Mouse (Mus musculus): Measurements from ENCODE around the gene Emc10. TPM values are rescaled to one million over a fixed set of nuclear protein-coding genes. Genes with fewer than 3 reads are reported as not detected.

Gene Emc10
- total RNA-seq, 1 experiment, result 64.2 TPM

- TF ChIP-seq MAFK (IDR thresholded peaks at IDR 0.05; ENCODE audit: insufficient read depth, low read depth, low read length) (no peak), CHD2 (IDR thresholded peaks at IDR 0.05; ENCODE audit: low read depth, low read length) (no peak), ZNF384 (IDR thresholded peaks at IDR 0.05; ENCODE audit: low read depth, low read length) (no peak), ZC3H11A (IDR thresholded peaks at IDR 0.05; ENCODE audit: borderline replicate concordance, low read depth, low read length) (no peak), HCFC1 (IDR thresholded peaks at IDR 0.05; ENCODE audit: borderline replicate concordance, insufficient read depth, low read length) (no peak)
Measured at GRCm38 (mm10) chr7:44472961-44473646, 23.2 kb downstream of the Emc10 start.

DNA sequence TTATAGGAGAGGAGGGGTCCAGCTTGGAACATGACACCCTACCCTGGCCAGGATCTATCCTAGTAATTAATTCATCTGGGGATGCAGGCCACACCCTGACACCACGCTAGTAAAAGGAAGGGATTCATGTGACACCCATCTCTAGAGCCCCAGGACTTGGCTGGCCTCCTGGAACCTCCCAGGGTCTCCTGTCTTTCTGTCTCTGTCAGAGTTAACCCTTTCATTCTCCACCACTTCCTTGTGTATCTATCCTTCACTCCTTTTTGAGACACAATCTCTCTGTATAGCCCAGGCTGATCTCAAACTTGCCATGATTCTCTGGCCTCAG, 23.8 kb downstream of the Emc10 start:
- no peaks in the 10 kb centered on the region for H3K36me3 ChIP-seq (ENCODE audit: control insufficient read depth, insufficient read depth, low read length, poor library complexity, severe bottlenecking)
- no peak overlapping the region for H3K27ac ChIP-seq (ENCODE audit: insufficient read depth, low read depth, low read length, poor library complexity, severe bottlenecking)
- H3K9ac ChIP-seq (ENCODE audit: insufficient read depth, low read depth, low read length, poor library complexity, severe bottlenecking), result no peak overlapping the region
- no peak overlapping the region for H3K4me3 ChIP-seq (ENCODE audit: insufficient read depth in 1 of 2, low read depth in 1 of 2, low read length in 2 of 2, poor library complexity in 1 of 2, severe bottlenecking in 1 of 2)
- no peak for DNase-seq (ENCODE audit: low read depth, low spot score)
- no peak for TF ChIP-seq ZC3H11A (IDR thresholded peaks at IDR 0.05; ENCODE audit: borderline replicate concordance, low read depth, low read length)
- TF ChIP-seq HCFC1 (IDR thresholded peaks at IDR 0.05; ENCODE audit: borderline replicate concordance, insufficient read depth, low read length), result no peak
- TF ChIP-seq ZNF384 (IDR thresholded peaks at IDR 0.05; ENCODE audit: low read depth, low read length), result no peak
- no peak for TF ChIP-seq MAFK (IDR thresholded peaks at IDR 0.05; ENCODE audit: insufficient read depth, low read depth, low read length)
- TF ChIP-seq CHD2 (IDR thresholded peaks at IDR 0.05; ENCODE audit: low read depth, low read length), result no peak
- in situ Hi-C loops (cut with MboI; ENCODE audit: low sequenced_read_pairs in 2 of 2, unreplicated experiment in 2 of 2), result no loop called here
- peaks cover 0 to 15% of the 10 kb centered on the region in 2 experiments; a peak in 1 of 4 replicates for H3K4me1 ChIP-seq (ENCODE audit: control insufficient read depth in 2 of 2, insufficient read depth in 2 of 2, low read length in 2 of 2, poor library complexity in 1 of 2)
- H3K9me3 ChIP-seq (ENCODE audit: control insufficient read depth, insufficient read depth, low read depth, low read length), result no peaks in the 10 kb centered on the region

More at GRCm38 (mm10) chr7:44472961-44473646, 23.2 kb downstream of the Emc10 start:
- Histone ChIP-seq H3K27ac (ENCODE audit: insufficient read depth, low read depth, low read length, poor library complexity, severe bottlenecking) (no peak overlapping the region), H3K9me3 (ENCODE audit: control insufficient read depth, insufficient read depth, low read depth, low read length) (no peaks in the 10 kb centered on the region), H3K4me3 (ENCODE audit: insufficient read depth in 1 of 2, low read depth in 1 of 2, low read length in 2 of 2, poor library complexity in 1 of 2, severe bottlenecking in 1 of 2) (no peak overlapping the region), H3K4me1 (ENCODE audit: control insufficient read depth in 2 of 2, insufficient read depth in 2 of 2, low read length in 2 of 2, poor library complexity in 1 of 2) (peaks cover 0 to 15% of the 10 kb centered on the region in 2 experiments; a peak in 1 of 4 replicates), H3K9ac (ENCODE audit: insufficient read depth, low read depth, low read length, poor library complexity, severe bottlenecking) (no peak overlapping the region), H3K36me3 (ENCODE audit: control insufficient read depth, insufficient read depth, low read length, poor library complexity, severe bottlenecking) (no peaks in the 10 kb centered on the region)
- in situ Hi-C loops (cut with MboI; ENCODE audit: low sequenced_read_pairs in 2 of 2, unreplicated experiment in 2 of 2), result no loop called here
- no peak for DNase-seq (ENCODE audit: low read depth, low spot score)

DNA sequence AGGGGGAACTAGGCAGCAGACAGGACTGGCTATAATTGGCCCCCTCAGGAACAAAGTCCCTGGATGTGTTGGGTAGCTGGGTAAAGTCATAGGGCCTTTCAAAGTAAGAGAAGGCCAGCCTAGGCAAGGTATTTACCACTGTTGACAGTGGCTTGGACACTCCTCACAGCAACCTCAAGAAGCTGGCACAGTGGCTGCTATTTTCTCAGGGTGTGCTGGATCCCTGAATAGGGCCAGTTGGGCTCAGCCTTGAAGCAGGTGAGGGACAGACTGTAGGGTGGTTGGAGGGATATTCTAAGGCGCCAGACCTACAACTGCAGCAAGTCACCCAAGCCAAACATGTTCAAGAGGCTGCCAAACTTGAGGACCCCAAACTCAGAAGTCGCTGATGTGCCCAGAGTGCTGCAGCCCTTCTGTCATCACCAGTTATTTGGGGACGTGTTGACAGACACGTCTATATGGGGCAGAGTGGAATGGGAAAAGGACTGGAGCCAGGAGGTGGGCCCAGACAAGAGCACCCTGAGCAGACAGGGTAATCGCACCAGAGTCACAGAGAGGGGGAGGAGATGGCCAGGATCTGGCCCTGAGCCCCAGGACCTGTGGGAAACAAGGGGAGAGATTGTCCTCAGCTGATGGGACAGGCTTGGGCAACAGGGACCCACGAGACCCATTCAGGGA, 24.3 kb downstream of the Emc10 start:
- in situ Hi-C loops (cut with MboI; ENCODE audit: low sequenced_read_pairs in 2 of 2, unreplicated experiment in 2 of 2), result no loop called here
- Histone ChIP-seq H3K4me1 (ENCODE audit: control insufficient read depth in 2 of 2, insufficient read depth in 2 of 2, low read length in 2 of 2, poor library complexity in 1 of 2) (peaks cover 0 to 15% of the 10 kb centered on the region in 2 experiments; a peak in 1 of 4 replicates), H3K9me3 (ENCODE audit: control insufficient read depth, insufficient read depth, low read depth, low read length) (no peaks in the 10 kb centered on the region), H3K36me3 (ENCODE audit: control insufficient read depth, insufficient read depth, low read length, poor library complexity, severe bottlenecking) (no peaks in the 10 kb centered on the region), H3K9ac (ENCODE audit: insufficient read depth, low read depth, low read length, poor library complexity, severe bottlenecking) (no peak overlapping the region), H3K4me3 (ENCODE audit: insufficient read depth in 1 of 2, low read depth in 1 of 2, low read length in 2 of 2, poor library complexity in 1 of 2, severe bottlenecking in 1 of 2) (no peak overlapping the region), H3K27ac (ENCODE audit: insufficient read depth, low read depth, low read length, poor library complexity, severe bottlenecking) (no peak overlapping the region)
- TF ChIP-seq CHD2 (IDR thresholded peaks at IDR 0.05; ENCODE audit: low read depth, low read length) (no peak), ZC3H11A (IDR thresholded peaks at IDR 0.05; ENCODE audit: borderline replicate concordance, low read depth, low read length) (no peak), ZNF384 (IDR thresholded peaks at IDR 0.05; ENCODE audit: low read depth, low read length) (no peak), MAFK (IDR thresholded peaks at IDR 0.05; ENCODE audit: insufficient read depth, low read depth, low read length) (no peak), HCFC1 (IDR thresholded peaks at IDR 0.05; ENCODE audit: borderline replicate concordance, insufficient read depth, low read length) (no peak)
- no peak for DNase-seq (ENCODE audit: low read depth, low spot score)

- DNase-seq (ENCODE audit: low read depth, low spot score), result no peak
- TF ChIP-seq MAFK (IDR thresholded peaks at IDR 0.05; ENCODE audit: insufficient read depth, low read depth, low read length) (no peak), HCFC1 (IDR thresholded peaks at IDR 0.05; ENCODE audit: borderline replicate concordance, insufficient read depth, low read length) (no peak), ZNF384 (IDR thresholded peaks at IDR 0.05; ENCODE audit: low read depth, low read length) (no peak), CHD2 (IDR thresholded peaks at IDR 0.05; ENCODE audit: low read depth, low read length) (no peak), ZC3H11A (IDR thresholded peaks at IDR 0.05; ENCODE audit: borderline replicate concordance, low read depth, low read length) (no peak)
- Histone ChIP-seq H3K9me3 (ENCODE audit: control insufficient read depth, insufficient read depth, low read depth, low read length) (no peaks in the 10 kb centered on the region), H3K4me1 (ENCODE audit: control insufficient read depth in 2 of 2, insufficient read depth in 2 of 2, low read length in 2 of 2, poor library complexity in 1 of 2) (peaks cover 0 to 17% of the 10 kb centered on the region in 2 experiments; a peak in 1 of 4 replicates), H3K36me3 (ENCODE audit: control insufficient read depth, insufficient read depth, low read length, poor library complexity, severe bottlenecking) (no peaks in the 10 kb centered on the region), H3K27ac (ENCODE audit: insufficient read depth, low read depth, low read length, poor library complexity, severe bottlenecking) (no peak overlapping the region), H3K4me3 (ENCODE audit: insufficient read depth in 1 of 2, low read depth in 1 of 2, low read length in 2 of 2, poor library complexity in 1 of 2, severe bottlenecking in 1 of 2) (no peak overlapping the region), H3K9ac (ENCODE audit: insufficient read depth, low read depth, low read length, poor library complexity, severe bottlenecking) (no peak overlapping the region)
- in situ Hi-C loops (cut with MboI; ENCODE audit: low sequenced_read_pairs in 2 of 2, unreplicated experiment in 2 of 2), result no loop called here
Measured at GRCm38 (mm10) chr7:44470696-44471612, 25.4 kb downstream of the Emc10 start.
